ENCODE assay signal across 9 mouse cellular contexts in the genomic region with DNA sequence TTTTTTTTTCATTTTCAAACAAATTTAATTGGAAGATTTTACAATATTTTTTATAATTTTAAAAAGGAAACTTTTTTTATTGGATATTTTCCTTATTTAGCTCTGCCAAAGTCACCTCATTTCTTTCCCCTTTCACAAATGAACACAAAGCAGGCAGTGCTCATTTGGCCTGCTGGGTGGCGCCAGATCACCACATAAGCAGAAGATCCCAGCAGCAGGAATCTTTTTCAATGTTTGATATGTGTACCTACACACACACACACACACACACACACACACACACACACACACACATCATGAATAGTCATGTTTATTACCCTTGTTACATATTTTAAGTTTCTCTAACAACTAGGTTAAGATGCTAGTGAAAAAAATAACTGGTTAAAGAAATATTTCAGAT. TPM values are rescaled to one million over a fixed set of nuclear protein-coding genes. Genes with fewer than 3 reads are reported as not detected.
DNase-seq lines count a peak whose midpoint lies in the region; ATAC-seq and TF ChIP-seq lines count a peak whose summit lies in the region.
"Had no signal": no experiment of that assay in that cellular context is flagged by ENCODE, and none has a peak within 500 bp of the region (broad histone marks: within the 10 kb centered on the region; RNA-seq: fewer than 3 reads in every experiment).

No protein-coding gene starts in this region.

- peak; percentile 72 for TF ChIP-seq RAD21 in MEL (IDR thresholded peaks at IDR 0.05; ENCODE audit: low read depth, low read length)

- intact Hi-C loops in heart, postnatal 14 days (cut with DNase I), result loop anchor here (2.0 to 5.0 kb wide), 3 partner anchors 298 to 643 kb away; no protein-coding TSS in a partner anchor
- intact Hi-C loops in gastrocnemius, postnatal 14 days (cut with DNase I; ENCODE audit: low total_unique reads), result loop anchor here (5.0 kb wide), 1 partner anchor 303 kb away; no protein-coding TSS in a partner anchor
- intact Hi-C loops in left cerebral cortex, postnatal 10 days (cut with DNase I), result loop anchor here (2.0 to 5.0 kb wide), 2 partner anchors 502 to 783 kb away; no protein-coding TSS in a partner anchor

- DNase-seq in heart, postnatal 14 days, result peak; percentile 9 to 34
- no peak for DNase-seq in heart, adult 11 months
- DNase-seq in MEL (ENCODE audit: low read depth, low spot score) (peak; percentile 26), MN1 (ENCODE audit: low spot score) (no peak)
- peak; percentile 31 to 40 for DNase-seq in cerebellum, postnatal 36 days
- peak; percentile 9 for DNase-seq in gastrocnemius, postnatal 14 days
- DNase-seq in left cerebral cortex, postnatal 10 days (ENCODE audit: extremely low spot score in 1 of 2, low spot score in 2 of 2), result peak; percentile 51 to 53

- no peak overlapping the region for H3K4me2 ChIP-seq in neural tube, embryonic 14.5 days (ENCODE audit: low read depth, low read length)

- no peaks in the 10 kb centered on the region for H3K36me3 ChIP-seq in MEL (ENCODE audit: control insufficient read depth in 1 of 2, insufficient read depth in 2 of 2, low read length in 2 of 2)
- no peaks in the 10 kb centered on the region for H3K36me3 ChIP-seq in neural tube, embryonic 14.5 days (ENCODE audit: control insufficient read depth, insufficient read depth, low read length)

- H3K9ac ChIP-seq in MEL (ENCODE audit: control insufficient read depth, low read depth, low read length, poor library complexity, severe bottlenecking), result no peak overlapping the region
- H3K9ac ChIP-seq in neural tube, embryonic 14.5 days (replicated peaks; ENCODE audit: low read depth, low read length), result no peak overlapping the region

- WGBS in neural tube, embryonic 14.5 days, result 7% methylated on average over 1 of the region's 1 CpGs

- H3K9me3 ChIP-seq in MEL (replicated peaks; ENCODE audit: insufficient read depth, low read length), result no peaks in the 10 kb centered on the region
- H3K9me3 ChIP-seq in neural tube, embryonic 14.5 days (ENCODE audit: control insufficient read depth, low read length), result no peaks in the 10 kb centered on the region

- H3K4me3 ChIP-seq in MEL (ENCODE audit: control insufficient read depth in 1 of 2, insufficient read depth in 1 of 2, low read depth in 2 of 2, low read length in 2 of 2), result no peak overlapping the region
- H3K4me3 ChIP-seq in neural tube, embryonic 14.5 days (ENCODE audit: low read depth, low read length), result no peak overlapping the region

- H3K27ac ChIP-seq in MEL (ENCODE audit: control insufficient read depth, low read depth, low read length), result no peak overlapping the region
- H3K27ac ChIP-seq in neural tube, embryonic 14.5 days (ENCODE audit: low read depth, low read length), result no peak overlapping the region

- peak in 2 of 3 experiments; percentile 66 to 72; a peak in 4 of 6 replicates for TF ChIP-seq CTCF in MEL (IDR thresholded peaks at IDR 0.05 in 2 of 3, conservative IDR thresholded peaks at IDR 0.05 in 1 of 3; ENCODE audit: control insufficient read depth in 1 of 3, insufficient read depth in 1 of 3, low read depth in 2 of 3, low read length in 3 of 3, poor library complexity in 1 of 3, severe bottlenecking in 1 of 3)

- TF ChIP-seq EP300 in MEL (IDR thresholded peaks at IDR 0.05; ENCODE audit: low read depth in 1 of 2, low read length in 2 of 2), result no peak

- H3K4me1 ChIP-seq in MEL (ENCODE audit: control insufficient read depth in 1 of 2, insufficient read depth in 2 of 2, low read length in 2 of 2), result no peaks in the 10 kb centered on the region
- no peaks in the 10 kb centered on the region for H3K4me1 ChIP-seq in neural tube, embryonic 14.5 days (ENCODE audit: control insufficient read depth, insufficient read depth, low read length)

- peak; percentile 79 for ATAC-seq in neural tube, embryonic 14.5 days (ENCODE audit: low read depth)

- H3K27me3 ChIP-seq in MEL (ENCODE audit: control insufficient read depth in 1 of 2, insufficient read depth in 2 of 2, low read length in 2 of 2), result no peaks in the 10 kb centered on the region
- H3K27me3 ChIP-seq in neural tube, embryonic 14.5 days (ENCODE audit: control insufficient read depth, insufficient read depth, low read length), result no peaks in the 10 kb centered on the region

- no peak for TF ChIP-seq POLR2A in MEL (IDR thresholded peaks at IDR 0.05; ENCODE audit: control insufficient read depth in 1 of 2, insufficient read depth in 1 of 2, low read depth in 1 of 2, low read length in 2 of 2, poor library complexity in 1 of 2)

- H3K79me2 ChIP-seq in MEL (ENCODE audit: control insufficient read depth, insufficient read depth, low read length, poor library complexity), result no peaks in the 10 kb centered on the region

TF ChIP-seq in MEL, 35 proteins besides CTCF, POLR2A, EP300 and RAD21:
- peak; percentile 70 for TF ChIP-seq SMC3 (IDR thresholded peaks at IDR 0.05; ENCODE audit: low read depth, low read length)
- TF ChIP-seq ZC3H11A (IDR thresholded peaks at IDR 0.05; ENCODE audit: low read depth, low read length), result peak; percentile 66
- TF ChIP-seq KAT2A (conservative IDR thresholded peaks at IDR 0.05; ENCODE audit: low read depth, low read length), result no peak

RNA-seq across cellular contexts. Expression of gene Serpini2, which starts 50.7 kb away (rescaled TPM):
- not detected for total RNA-seq in heart, postnatal 14 days (2021)
- not detected in 2 replicates for total RNA-seq in MEL (2012; rRNA removed)
- not detected for polyA plus RNA-seq in MEL (2012; ENCODE audit: insufficient read depth in 1 of 2, insufficient read length in 2 of 2, low read depth in 1 of 2, low replicate concordance in 2 of 2, missing spikeins in 1 of 2)
- total RNA-seq in gastrocnemius, postnatal 14 days (2021), result not detected
- not detected for total RNA-seq in left cerebral cortex, postnatal 10 days (2021)
- not detected in 2 replicates for polyA plus RNA-seq in neural tube, embryonic 14.5 days (2014; fragmentation: Nextera tagmentation; extraction: Ambion mirVana)

RNA-seq across cellular contexts. Expression of gene Zbbx, which starts 54.4 kb away (rescaled TPM):
- under 1 TPM in 1 of 2 experiments, not detected in 1; 0.14 TPM for total RNA-seq in heart, postnatal 14 days (2021)
- not detected in 2 replicates for total RNA-seq in MEL (2012; rRNA removed)
- polyA plus RNA-seq in MEL (2012; ENCODE audit: insufficient read depth in 1 of 2, insufficient read length in 2 of 2, low read depth in 1 of 2, low replicate concordance in 2 of 2, missing spikeins in 1 of 2), result not detected
- total RNA-seq in gastrocnemius, postnatal 14 days (2021), result not detected
- 1 to 10 TPM; 3.8 to 5.6 TPM for total RNA-seq in left cerebral cortex, postnatal 10 days (2021)
- polyA plus RNA-seq in neural tube, embryonic 14.5 days (2014; fragmentation: Nextera tagmentation; extraction: Ambion mirVana), result 0.66 TPM in 1 of 2 replicates, not detected in the other
- polyA plus RNA-seq: liver, embryonic 16.5 days had no signal

Comparison
In these comparisons a context has a peak if more than half of its experiments do, and no peak if none do; other contexts are left out.
1. DNase-seq: peak in heart, postnatal 14 days (2 of 2), MEL (single experiment), cerebellum, postnatal 36 days (2 of 2), gastrocnemius, postnatal 14 days (single experiment) and left cerebral cortex, postnatal 10 days (2 of 2); none in heart, adult 11 months (single experiment) and MN1 (single experiment).